Mouse (Mus musculus) lung, postnatal 25 days (tissue): ENCODE measurements around the gene Mansc1.

ENCODE experiments used
- DNase-seq: peaks from one replicate; pipeline ENCODE4 v3.0.0; 2022; ENCODE audit warnings: low spot score

Gene Mansc1

DNA sequence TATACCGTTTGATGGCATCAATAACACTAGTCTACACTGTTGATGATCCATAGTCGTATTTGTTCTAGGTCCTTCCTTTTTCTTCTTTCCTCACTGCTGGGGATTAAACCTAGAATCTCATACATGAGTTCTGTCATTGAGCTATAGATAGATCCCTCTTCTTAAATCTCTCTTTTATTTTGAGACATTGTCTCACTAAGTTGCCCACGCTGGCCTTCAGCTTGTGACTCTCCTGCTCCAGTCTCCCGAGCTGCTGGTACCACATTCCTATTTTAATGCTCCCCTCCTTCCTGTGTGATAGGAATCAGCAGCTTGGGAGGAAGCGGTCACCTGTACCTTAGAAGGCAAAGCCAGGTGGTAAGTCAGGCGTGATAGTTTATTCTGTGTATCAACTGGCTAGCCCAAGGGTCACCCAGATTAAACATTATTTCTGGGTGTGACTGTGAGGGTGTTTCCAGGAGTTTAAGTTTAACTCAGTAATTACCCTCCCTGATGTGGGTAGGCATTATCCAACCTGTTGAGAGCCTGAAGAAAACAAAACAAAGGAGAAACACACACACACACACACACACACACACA is 34.5 kb downstream of the Mansc1 start:
- no peak for DNase-seq

- DNase-seq = peak; percentile 84
These were observed 37.5 kb downstream of the Mansc1 start for GRCm38 (mm10) chr6:134594569-134595442.

- DNase-seq = no peak
These were observed 40.7 kb downstream of the Mansc1 start for GRCm38 (mm10) chr6:134591614-134592013.

DNA sequence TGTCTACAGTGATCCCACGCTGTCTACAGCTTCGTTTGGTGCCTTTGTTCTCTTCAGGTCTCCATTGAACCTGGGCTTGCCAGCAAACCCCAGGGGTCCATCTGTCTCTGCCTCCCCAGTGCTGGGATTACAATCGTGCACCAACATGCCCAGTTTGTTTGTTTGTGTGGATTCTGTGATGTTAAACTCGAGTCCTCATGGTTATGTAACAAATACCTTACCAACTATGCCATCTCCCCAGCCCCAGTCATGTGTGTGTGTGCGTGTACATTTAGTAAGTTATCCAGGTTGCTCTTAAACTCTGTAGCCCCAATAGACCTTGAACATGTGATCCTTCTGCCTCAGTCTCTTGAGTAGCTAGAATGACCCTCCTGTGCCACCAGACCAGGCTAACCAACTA is 46.0 kb downstream of the Mansc1 start:
- DNase-seq = no peak

GRCm38 (mm10) chr6:134584616-134585015 is 47.7 kb downstream of the Mansc1 start:
- no peak for DNase-seq

DNA sequence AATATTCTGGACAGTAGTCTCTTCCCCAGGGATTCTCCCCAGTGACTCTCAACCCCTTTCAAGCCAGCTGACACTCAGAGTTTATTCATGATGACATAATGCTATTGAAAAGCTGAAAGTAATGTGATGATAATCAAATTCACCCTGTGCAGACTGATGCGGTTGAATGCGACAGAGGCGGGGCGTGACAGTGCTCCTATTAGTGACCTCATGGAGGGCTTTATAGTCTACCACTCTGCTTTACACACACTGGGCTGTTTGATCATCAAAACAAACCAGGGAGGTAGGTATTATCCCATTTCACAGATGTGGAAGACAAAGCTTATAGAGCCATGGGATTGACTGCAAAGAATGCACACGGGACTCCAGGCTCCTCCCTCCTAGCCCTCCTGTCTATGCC is 50.2 kb downstream of the Mansc1 start:
- no peak for DNase-seq

DNA sequence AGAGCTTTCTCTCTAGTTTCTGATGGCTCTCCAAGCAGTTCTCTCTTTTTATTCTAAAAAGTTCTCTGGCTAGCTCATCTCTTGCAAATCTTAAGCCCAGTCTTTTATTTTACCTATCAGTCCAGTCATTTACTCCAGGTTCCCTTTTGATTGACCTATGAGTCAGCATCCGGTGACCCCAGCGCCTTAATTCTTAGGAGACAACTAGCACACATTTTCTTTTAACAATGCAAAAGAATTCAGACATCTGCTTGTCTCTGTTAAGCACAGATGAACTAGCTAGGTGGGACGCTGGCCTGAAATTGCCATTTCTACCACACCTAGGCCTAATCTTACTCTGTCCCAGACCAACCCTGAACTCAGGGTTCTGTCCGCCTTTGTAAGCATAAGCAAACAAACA is 52.8 kb downstream of the Mansc1 start:
- no peak for DNase-seq

- DNase-seq = no peak
These were observed 54.2 kb downstream of the Mansc1 start for GRCm38 (mm10) chr6:134578039-134578438.

DNA sequence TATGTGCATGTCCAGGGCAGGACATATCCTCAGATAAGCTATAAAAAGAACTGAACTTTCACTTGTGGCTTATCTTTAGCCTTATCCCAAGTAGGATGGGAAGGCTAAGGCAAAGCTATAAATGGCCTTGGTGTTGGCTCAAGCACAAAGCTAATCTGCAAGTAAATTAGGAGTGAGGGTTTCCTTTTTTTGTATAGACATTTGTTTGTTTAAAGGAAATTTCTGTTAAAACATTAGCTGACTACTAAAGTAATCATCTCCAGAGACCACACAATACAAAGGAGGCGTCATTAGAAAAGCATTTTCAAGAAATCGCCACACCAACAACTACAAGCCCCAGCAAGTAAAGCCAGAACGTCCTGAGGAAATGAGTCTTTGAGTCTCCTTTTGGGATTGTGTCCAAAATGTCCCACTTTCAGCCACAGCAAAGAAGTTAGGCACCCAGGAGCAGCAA is 57.0 kb downstream of the Mansc1 start:
- DNase-seq = peak; percentile 69

DNA sequence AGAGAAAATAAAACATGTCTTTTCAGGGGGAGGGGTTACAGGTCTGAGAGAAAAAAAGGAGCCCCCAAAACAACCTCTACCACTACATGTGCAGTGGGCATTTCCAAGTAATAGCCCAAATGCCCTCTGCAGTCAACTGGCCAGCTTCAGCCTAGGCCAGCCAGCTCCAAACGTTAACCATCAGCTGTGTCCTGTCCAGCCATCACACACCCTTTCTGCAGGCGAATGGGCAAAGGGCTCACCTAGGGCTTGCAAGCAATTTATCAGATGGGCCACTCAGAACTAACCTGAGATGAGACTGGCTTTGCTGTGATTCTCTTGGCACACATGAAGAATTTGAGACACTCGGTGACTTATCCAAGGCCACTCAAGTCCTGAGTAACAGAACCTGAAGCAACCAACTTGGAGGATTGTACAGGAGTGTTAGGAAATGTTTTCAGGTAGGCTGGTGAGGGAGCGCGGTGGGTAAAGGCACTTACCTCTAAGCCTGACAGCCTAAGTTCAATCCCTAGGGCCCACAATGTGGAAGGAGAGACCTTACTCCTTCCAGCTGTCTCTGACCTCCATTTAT is 64.2 kb downstream of the Mansc1 start:
- no peak for DNase-seq

GRCm38 (mm10) chr6:134566818-134567485 is 65.3 kb downstream of the Mansc1 start, which contains the start of gene Lrp6:
TSS of gene Lrp6 (minus strand) at chr6:134566965.
- peak; percentile 77 for DNase-seq

DNA sequence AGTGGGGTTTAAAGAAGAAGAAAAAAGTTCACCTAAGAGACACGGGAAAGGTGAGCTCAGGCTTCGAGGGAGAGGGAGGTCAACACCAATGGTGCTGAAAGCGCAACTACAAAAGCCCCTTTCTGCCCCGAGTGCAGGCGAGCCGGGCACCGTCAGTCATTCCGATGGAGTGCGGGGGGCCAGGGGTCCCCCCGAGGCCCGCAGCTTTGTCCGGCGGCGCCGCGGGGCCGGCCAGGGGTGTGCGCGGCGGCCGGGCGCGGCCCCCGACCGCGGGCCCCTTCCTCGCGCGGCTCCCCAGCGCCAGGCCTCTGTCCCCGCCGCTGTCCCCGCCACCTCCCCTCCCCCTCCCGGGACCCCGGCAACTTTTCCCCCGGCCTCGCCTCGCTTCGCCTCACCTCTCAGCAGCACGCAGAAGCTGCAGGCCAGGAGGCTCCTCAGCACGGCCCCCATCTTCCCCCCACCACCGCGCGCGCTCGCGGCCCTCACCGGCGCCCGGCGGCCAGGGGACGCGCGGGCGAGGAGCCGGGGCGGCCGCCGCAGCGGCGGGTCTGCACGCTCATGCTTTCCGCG is 66.0 kb downstream of the Mansc1 start:
- DNase-seq = no peak

DNA sequence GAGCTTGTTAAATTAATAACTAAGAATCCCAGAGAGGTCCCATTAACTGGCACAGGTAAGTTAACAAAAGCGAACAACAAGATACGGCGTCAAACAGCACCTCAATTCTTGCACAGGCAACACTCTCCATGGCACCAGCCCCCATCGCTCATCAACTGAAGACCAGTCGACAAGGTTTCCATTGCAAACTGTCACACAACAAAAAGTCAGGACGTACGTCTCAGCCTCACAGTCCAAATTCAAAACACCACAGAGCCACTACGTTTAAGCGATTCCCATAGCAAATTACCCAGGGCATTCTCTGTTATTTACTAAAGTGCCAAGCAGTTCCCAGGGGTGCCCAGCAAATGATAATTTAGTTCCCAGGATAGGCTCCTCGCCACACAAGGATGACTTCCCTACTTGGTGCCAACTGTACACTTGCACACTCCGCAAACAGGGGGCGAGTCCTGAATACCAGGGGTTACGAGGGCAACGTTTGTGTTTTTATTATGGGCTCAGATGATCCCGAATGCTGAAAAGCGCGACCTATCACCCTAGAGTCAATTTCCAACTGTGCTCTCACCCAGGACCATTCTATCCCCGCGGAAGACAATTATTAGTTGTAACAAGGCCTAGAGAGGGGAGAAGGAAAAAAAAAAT is 66.6 kb downstream of the Mansc1 start:
- no peak for DNase-seq

DNA sequence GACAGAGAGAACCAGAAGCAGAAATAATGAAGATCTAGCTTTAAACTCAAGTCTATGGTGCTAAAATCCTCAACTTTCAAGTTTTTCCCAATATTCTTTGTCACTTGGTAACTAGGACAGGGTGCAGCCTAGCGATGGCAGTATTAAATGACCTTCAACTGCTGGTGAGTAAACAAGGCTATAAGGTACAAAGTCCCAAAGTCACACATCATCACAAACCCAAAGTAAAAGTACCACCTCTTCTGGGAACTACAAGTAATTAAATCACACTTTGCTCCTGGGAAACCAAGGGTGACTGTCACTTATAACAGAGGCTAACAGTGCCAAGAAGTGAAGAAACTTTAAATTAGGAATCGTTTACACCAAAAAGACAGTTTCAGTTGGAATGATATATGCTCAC is 67.7 kb downstream of the Mansc1 start:
- no peak for DNase-seq

GRCm38 (mm10) chr6:134559635-134560034 is 72.7 kb downstream of the Mansc1 start:
- no peak for DNase-seq
